Mouse (Mus musculus) erythroid progenitor cell, adult 5-6 weeks (primary cell): Measurements from ENCODE around the gene Col8a2. TPM values are rescaled to one million over a fixed set of nuclear protein-coding genes. Genes with fewer than 3 reads are reported as not detected.

Source experiments
- ATAC-seq: replicated peaks from 2 replicates; pipeline ENCODE4 v1.8.0; 2016; ENCODE audit warnings: moderate number of reproducible peaks, mild to moderate bottlenecking, moderate TSS enrichment, inconsistent platforms; ENCODE audit not compliant: poor library complexity, low FRiP score, severe bottlenecking
- total RNA-seq, 2 experiments: library from RNA; stranded (forward) in 1 of 2; stranded (reverse) in 1 of 2; fragments of 150-400 nt in 1 of 2; fragments of 186-747, 209-891 nt in 1 of 2; gene quantifications; 2 replicates each; pipeline versions ENCODE4 v1.2.3 to v1.2.4; 2015 to 2017; ENCODE audit warnings: low replicate concordance in 2 of 2

Col8a2 gene
- total RNA-seq, 2 experiments from 2014 or later = not detected

DNA sequence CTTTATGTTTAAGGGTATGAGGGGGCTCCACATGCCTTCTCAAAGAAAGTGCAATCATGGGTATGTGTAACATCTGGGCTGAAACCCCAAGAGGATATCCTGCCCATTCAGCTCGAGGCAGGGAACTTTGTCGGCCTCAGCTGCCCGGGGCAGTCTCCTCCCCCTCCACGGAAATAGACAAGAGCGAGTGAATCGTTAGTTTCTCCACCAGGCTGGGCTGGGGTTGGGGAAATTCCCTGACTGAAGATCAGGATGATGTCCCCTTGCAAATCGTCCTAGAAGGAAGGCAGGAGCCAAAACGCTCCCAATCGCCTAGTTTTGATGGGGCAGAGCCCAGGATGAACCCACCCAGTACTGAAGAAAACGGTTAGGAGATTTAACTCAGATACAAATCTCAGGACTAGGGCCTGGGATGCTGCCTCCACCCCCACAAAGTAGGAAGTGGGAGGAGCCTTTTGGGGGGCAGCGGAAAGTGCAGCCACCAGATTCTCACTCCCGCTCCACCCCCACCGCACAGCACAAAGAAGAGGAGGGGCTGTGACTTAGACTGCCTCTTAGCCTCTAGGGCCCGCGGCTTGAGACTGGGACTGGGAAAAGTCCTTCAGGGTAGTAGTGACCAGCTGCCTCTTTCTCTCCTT lies 27.0 kb upstream of the Col8a2 start:
- no peak for ATAC-seq

DNA sequence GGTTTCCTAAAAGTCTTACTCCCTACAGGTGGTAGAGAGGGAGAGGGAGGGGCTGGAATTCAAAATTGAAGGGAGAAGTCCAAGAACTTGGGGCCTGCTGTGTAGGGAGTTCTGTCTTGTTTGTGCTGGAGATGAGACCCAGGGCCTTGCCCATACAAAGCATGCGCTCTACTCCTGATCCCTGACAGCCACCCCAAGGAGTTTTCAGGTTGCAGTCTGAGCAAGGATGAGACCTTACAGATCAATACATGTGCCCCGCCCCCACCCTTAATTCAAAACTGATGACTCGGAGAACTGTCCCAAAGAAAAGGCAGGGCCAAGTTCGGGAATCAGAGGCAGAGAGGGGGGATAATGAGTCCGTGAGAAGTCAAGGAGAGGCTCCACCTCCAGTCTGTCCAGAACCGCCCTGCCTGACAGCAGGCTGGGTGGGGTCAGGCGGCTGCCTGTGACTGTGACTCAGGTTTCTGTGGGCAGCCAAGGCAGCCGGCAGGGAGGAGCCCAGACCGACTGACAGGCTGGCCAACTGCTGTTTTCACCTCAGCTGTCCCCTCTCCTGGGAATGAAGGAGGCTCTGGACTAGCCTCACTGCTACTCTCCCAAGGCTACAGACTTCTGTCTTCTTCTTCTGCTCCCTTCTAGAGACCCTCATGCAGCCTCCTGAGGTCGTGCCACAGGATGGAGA lies 25.9 kb upstream of the Col8a2 start:
- ATAC-seq = peak; percentile 82

DNA sequence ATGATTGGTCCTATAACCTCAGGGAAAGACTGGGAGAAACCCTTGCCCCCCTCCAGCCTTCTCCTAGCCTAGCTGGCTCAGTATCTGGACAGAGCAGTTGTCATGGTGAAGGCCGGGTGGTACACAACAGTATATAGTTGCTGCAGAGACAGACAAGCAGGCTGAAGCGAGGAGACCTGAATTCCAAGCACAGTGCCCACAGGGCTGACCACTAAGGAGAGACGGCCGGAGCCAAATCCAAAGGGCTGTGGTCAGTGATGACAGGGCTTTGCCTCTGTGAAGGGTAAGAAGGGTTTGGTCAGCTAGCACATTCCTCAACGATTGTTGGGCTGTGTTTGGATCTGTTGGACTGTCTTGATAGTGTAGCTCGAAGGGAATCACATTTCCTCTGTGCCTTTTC lies 25.3 kb upstream of the Col8a2 start:
- peak; percentile 9 for ATAC-seq

DNA sequence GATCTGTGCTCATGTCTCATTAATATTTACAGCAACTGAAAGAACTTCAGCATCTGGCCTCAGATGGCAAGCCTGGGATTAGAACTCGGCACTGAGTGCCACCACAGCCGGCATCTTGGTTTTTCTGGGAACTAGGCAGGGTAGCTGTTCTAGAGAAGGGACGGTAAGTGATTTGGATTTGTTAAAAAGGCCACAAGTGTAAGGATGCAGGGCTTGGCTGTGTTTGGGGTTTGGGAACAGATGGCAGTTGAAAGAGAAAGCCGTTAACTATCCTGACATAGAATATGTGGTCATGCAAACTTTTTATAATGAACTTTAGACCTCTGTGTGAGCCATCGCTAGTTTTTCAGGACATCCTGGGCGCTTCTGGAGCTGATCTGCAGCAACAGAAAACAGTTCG lies 24.9 kb upstream of the Col8a2 start:
- no peak for ATAC-seq

DNA sequence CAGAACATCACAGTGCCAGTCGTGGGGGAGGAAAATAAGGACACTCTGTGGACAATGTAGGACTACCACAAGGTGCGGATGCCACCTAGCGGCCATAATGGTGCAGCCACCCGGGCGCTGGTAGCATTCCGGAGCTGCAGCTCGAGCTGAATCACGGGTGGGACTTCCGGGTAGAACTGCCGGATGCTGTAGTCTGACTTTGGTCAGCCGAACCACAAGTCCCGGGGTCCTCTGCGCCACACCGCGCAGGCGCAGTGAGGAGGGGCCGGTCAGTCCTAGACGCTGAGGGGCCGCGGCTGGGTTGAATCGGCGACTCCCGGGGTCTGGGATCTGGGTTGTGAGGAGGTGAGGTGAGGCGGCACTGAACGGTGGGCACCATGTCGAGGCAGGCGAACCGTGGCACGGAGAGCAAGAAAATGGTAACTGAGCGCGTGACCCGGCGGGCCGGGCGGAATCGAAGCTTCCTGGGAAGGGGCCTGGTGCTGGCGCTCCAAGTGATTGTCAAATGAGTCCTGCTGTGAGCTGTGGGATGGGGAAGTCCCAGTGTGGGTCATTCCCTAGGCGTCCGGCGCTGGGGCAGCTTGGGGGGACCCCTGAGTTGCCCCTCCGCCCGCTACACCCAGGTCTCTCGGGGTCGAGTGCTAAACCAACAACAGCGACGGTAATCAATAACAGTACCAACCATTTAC lies 24.3 kb upstream of the Col8a2 start, which contains the start of gene Trappc3:
Gene Trappc3 (plus strand): TSS at position 207 of the 689 bp plus-strand sequence.
- ATAC-seq = peak; percentile 84

DNA sequence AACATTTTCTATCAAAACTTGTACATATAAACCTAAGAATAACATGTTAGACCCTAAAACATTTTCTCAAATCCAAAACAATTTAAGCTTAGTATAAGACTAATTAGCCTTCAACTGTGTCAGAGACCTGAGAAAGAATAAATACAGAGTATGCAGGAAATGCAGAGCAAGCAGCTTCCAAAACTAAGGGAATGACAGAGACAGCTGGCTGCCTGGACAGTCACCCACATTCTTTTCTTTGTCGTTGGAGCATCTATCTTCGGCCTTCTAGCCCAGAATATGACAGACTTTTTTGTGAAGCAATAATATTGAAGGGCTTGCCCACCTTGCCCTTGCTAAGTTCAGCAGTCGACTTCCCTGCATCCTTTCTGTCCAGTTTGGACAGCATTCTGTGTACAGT lies 17.3 kb upstream of the Col8a2 start:
- no peak for ATAC-seq

DNA sequence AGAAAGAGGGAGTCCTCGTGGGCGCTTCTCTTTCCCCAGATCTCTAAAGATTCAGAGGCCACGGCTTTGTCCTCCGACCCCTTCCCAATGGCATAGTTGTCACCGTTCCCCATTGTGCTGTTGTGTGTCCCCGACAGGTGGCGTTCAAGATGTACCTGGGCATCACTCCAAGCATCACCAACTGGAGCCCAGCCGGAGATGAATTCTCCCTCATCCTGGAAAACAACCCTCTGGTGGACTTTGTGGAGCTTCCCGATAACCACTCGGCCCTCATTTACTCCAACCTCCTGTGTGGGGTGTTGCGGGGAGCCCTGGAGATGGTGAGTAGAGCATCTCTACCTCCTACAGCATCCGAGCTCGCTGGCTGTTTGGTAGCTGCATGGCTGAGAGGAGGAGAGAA lies 12.8 kb upstream of the Col8a2 start:
- no peak for ATAC-seq

DNA sequence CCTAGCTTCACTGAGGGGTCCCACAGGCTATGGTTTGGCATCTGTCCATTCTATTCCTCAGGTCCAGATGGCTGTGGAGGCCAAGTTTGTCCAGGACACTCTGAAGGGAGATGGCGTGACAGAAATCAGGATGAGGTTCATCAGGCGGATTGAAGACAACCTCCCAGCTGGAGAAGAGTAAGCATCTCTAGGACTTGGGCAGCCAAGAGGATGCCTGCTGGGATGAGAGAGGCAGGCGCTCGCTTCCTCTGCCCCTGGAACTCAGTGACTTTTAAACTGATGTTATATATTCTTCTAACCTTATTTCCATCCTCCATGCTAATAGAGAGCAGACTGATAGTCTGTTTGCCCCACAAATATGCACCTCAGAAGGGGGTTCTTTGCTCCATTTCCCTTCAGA lies 11.5 kb upstream of the Col8a2 start:
- ATAC-seq = no peak

DNA sequence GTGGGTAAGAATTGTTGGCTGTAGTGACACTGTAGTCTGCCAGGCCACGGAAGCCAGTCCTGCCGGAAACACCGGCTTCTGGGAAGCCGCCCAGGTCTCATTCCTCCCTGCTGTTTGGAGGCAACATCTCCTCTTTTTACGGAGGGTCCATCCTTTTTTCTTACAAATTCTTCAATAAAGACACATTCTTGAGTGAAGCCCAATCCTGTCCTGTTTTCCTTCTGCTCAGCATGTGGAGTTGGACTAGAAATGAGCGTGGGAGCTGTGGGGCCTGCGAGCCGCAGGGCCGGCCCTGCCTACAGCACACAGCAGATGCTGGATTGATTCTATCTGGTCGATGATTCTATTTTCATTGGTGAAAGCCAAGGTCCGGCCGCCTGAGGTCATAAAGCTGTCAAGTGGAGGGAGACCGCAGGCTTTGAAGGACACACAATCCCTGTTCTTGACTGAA lies 10.9 kb upstream of the Col8a2 start:
- ATAC-seq = no peak

DNA sequence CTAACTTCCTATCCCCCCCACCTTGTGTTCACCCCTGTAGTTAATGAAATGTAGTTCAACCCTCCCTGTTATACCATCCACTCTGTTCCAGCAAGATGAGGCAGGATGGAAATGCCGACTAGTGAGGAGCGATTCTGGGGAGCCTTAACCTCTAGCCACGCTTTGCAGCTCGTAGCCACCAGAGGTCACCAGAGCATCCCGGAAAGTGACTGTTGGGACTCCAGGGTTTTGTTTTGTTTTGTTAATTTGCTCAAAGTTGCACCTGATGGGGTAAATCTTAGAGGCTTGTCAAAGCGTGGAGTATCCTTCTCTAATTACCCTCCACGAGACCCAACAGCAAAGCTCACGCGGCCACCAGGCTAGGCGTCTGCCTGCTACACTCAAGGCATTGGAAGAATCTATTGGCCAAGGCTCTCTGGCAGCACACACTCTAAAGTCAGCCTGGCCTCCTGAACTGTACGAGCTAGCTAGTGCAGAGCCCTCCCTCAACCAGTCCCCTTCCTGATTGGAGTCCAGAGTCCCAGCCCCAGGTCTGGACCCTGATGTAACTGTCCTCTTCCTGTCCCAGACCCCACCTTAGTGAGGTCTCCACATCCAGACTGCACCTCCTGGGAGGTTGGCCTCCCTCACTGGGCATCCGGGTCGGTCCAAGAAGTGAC lies 8.6 kb upstream of the Col8a2 start:
- 0 out of 2 replicates have a peak, but pooled peaks have one; percentile 40 for ATAC-seq

DNA sequence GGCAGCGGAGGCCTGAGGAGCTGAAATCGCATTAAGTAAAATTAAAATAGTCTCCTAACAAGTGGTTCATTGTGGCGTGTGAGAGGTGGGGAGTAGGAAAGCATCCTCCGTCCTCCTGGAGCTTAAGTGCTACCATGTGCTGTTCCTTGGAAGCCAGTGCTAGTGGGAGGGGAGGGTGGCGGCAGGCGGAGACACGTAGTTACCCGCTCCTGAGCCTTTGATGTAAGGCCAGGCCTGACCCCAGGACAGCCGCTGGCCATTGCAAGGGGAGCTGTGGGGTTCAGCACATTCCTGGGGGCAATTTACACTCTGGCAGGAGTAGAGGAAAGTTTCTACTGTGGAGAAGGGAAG lies 8.1 kb upstream of the Col8a2 start:
- no peak for ATAC-seq

DNA sequence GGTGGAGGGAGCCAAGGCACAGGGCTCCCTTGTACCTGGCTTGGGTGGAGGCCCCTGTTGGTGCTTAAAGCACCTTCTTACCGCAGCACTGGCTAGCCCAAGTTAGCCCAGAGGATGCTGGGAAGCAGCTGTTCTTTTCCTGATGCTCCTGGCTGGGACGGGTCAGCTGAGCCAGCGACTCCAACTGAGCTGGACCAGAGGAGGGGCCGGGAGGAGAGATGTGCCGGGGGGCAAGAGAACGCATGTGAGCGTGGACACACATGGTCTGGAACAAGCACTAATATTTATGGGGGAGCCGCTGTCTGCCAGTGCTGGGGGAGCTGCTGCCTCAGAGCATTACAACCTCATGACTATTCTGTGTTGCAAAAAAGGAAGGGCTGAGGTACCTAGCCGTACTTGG lies 7.6 kb upstream of the Col8a2 start:
- ATAC-seq = no peak

DNA sequence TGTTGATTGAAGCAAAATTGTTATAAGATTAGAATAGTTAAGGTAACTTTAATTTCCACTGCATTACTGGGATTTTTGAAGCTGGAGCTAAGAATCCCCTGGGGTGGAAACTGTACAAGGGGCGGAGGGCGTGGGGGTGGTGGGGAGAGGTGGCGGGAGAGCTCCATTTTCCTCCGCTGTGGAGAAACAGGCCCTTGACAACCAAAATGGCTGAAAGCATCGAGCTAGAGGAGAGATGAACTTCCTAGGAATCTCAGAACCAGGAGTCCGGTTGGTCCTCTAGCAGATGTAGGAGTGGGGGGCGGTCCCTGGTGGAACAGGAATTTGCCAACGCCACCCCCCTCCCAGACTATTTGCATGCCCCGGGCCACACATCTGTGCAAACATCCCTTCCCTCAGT lies 4.9 kb upstream of the Col8a2 start:
- no peak for ATAC-seq

DNA sequence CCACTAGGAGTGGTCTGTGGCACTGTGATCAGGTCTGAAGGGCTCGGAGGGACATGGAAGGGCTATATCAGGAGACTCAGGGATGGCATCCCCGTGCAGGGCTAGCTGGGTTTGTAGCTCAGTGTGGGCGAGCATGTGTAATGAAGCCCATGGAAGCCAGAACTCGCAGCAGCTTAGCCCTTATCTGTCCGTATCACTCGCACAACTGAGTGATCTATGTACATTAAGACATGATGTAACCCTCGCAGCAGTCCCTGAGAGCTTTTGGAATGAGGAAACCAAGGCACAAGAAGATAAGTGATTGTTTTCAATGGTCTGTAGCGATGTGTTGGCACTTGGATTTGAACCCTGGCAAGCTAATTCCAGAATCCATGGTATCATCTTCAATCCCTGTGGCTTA lies 3.0 kb upstream of the Col8a2 start:
- ATAC-seq = no peak

DNA sequence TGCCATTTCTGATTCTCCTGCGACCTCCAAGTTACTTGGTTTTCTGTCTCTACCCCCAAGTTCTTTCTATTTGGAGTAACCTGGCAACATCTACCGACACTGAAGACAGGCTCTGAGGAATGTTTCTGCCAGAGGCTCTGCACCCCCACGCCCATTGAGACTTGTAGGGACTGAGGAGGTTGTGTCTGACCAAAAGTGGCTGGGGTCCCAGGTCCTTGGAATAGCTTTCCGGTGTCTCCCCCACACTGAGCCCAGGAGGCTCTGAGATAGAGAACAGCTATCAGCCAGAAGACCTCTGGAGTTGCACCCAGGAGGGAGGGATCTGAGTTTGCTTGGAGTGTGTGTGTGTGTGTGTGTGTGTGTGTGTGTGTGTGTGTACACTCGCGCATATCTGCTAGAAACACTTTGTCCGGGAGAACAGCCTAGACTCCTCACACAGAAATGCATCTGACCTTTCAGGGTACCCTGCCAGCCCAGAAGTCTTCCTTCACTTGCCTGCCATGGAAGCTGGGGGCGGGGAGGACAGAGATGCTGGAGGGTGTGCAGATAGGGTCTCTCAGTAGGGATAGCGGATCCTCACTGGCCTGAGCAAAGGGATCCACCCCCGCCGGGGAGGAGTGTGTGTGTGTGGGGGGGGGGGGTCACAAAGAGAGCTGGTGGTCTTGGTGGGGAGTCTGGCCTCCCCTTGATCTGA lies 856 bp downstream of the Col8a2 start:
- ATAC-seq = no peak

DNA sequence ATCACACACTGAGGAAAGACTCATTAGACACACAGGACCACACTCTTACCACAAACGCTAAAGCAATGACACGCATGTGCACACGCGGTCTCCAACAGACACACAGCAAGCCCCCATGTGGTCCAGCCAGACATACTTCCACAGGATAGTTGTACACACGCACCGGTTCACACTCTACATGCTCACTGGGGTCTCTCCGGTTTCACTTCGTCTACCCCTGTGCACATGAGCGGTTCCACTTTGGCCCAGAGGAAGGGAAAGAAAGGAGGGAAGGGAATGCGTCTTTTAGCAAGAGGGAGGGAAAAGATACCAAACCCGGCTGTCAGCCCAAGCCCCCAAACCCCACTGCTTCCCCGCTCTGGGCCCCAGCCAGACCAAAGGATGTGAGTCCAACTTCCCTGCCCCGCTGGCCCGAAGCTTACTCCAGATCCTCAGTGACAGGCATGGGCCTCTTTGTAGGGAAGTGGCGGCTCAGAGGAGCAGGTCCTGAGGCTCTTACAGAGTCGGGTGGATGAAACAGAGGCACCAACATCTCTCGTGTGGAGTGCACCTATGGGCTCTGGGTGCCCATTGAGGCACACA lies 1.6 kb downstream of the Col8a2 start:
- ATAC-seq = no peak

DNA sequence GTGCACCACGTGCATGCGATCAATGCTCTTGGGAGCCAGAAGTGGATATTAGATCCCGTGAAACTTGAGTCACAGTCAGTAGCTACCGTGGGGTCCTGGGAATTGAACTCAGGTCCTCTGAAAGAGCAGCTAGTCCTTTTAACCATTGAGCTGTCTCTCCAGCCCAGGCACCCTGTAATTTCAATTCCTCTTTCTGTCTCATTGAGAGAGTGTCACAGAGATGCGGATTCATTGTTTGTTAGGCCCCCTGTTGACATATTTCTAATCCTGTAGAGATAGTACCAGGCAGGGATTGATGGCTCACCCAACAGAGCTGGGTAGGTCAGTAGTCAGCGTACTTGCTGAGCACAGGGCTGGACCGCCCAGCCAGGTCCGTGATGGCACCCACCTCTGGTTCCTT lies 3.7 kb downstream of the Col8a2 start:
- no peak for ATAC-seq

DNA sequence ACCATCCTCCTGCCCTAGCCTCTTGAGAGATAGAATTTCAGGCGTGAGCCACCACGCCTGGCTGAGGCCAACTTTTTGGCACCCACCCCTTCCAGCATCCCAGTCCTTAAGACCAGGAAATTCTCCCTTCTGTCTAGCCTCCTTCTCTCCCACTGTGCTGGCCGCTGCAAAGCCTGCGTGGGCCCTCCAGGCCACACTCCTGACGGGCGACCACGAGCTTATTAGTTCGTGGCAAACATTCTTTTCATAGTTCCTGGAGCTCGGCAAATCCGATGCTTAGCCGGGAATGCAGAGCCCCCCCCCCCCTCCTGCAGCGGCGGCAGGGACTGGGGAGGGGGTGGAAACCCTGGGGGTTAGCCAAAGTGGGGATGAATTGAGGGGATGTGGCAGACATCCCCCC lies 4.6 kb downstream of the Col8a2 start:
- no peak for ATAC-seq

DNA sequence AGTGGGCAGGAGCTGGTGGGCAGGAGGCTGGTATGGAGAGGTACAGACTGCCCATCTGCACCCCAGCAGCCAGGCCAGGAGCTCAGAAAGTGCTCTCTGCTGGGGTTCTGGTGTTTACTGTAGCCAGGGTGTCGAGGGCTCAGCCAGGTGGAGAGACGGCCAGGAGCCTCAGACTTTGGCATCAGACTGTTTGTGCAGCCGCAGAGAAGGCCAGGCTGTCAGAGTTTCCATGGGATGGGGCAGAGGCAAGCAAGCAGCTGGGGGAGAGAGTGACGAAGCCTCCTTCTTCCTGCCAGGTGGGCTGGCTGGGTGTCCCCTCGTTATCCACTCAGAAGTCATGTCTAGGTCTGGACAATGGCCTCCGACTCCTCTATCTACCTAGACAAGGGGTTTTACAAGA lies 8.6 kb downstream of the Col8a2 start:
- ATAC-seq = no peak

DNA sequence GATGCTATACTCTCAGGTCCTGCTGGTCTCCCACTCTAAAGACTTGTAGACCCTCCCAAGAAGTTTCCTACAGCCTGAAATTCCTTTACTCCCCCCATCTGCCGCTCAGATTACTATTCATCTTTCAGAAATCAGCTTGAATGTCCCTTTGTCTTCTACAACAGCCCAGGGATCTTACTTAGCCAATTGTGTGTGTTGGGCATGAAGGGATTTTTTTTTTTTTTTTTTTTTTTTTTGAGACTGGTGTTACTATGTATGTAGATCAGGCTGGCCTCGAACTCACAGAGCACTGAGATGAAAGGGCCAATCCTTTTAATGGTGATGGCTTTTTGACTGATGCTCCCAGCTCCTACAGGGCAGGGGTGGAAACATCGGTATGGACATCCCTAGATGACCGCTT lies 9.3 kb downstream of the Col8a2 start:
- no peak for ATAC-seq
